ENCODE assay signal across 8 mouse cellular contexts in the genomic region with DNA sequence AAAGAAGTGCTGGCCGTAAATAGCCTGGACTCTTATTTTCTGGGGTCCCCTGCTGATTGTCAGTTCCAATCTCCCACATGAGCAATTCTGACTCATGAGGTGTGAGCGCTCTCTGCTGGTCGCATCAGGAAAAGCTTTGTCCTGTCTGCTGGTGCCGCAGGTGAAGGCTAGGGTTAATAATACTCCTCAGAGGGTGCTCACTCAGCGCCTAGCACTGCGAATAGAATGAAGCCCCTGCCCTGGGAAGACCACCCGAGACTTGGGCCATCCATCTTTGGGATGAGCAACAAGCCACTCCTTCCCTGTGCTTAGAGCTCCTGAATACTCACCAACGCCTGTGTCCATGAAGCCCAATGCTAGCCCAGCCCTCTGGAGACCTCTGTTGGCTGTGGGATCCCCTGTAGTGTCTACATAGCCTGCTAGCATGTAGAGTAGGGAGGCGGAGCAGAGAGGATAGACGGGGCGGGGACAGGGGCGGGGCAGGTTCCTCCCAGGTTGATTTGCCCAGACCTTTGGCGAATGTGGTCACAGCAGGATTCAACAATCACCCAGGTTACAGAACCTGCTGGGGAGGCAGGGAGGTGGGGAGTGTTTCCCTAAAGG. TPM values are rescaled to one million over a fixed set of nuclear protein-coding genes. Genes with fewer than 3 reads are reported as not detected.
A peak's percentile ranks its signal among the peaks of the same experiment; 100 is the strongest.
DNase-seq lines count a peak whose midpoint lies in the region; ATAC-seq and TF ChIP-seq lines count a peak whose summit lies in the region.

No protein-coding gene starts in this region.

- H3K9me3 ChIP-seq in forebrain, embryonic 13.5 days (replicated peaks), result no peaks in the 10 kb centered on the region; the same call in 1 of the 2 replicates
- no peaks in the 10 kb centered on the region for H3K9me3 ChIP-seq in hindbrain, embryonic 11.5 days (ENCODE audit: control insufficient read depth, low read length)

- no peak overlapping the region for H3K4me3 ChIP-seq in gastrocnemius, adult 2 months
- H3K4me3 ChIP-seq in forebrain, embryonic 13.5 days, result no peak overlapping the region
- no peak overlapping the region for H3K4me3 ChIP-seq in hindbrain, embryonic 11.5 days (ENCODE audit: low read depth, low read length)
- no peak overlapping the region for H3K4me3 ChIP-seq in left cerebral cortex, adult 2 months

- DNase-seq in gastrocnemius, adult 2 months, result peak; percentile 74
- DNase-seq in gastrocnemius, postnatal 25 days, result no peak
- peak; percentile 84 for DNase-seq in hindbrain, embryonic 11.5 days (ENCODE audit: low spot score)
- peak; percentile 71 to 79 for DNase-seq in left cerebral cortex, adult 2 months (ENCODE audit: extremely low spot score in 1 of 2, low spot score in 2 of 2)
- peak; percentile 64 to 80 for DNase-seq in spleen, adult 18-20 months

- 5% methylated on average over 13 of the region's 13 CpGs for WGBS in forebrain, embryonic 13.5 days
- WGBS in hindbrain, embryonic 11.5 days, result 4% methylated on average over 13 of the region's 13 CpGs

- TF ChIP-seq CTCF in gastrocnemius, adult 2 months (IDR thresholded peaks at IDR 0.05), result peak; percentile 87
- peak; percentile 79 for TF ChIP-seq CTCF in left cerebral cortex, adult 2 months (IDR thresholded peaks at IDR 0.05)

- H3K27me3 ChIP-seq in forebrain, embryonic 13.5 days, result no peaks in the 10 kb centered on the region
- no peaks in the 10 kb centered on the region for H3K27me3 ChIP-seq in hindbrain, embryonic 11.5 days (ENCODE audit: control insufficient read depth, insufficient read depth, low read length)

- H3K4me2 ChIP-seq in forebrain, embryonic 13.5 days, result no peak overlapping the region
- H3K4me2 ChIP-seq in hindbrain, embryonic 11.5 days (replicated peaks; ENCODE audit: low read depth, low read length), result no peak overlapping the region

- H3K4me1 ChIP-seq in forebrain, embryonic 13.5 days, result peaks cover 6% of the 10 kb centered on the region; the same call in 1 of the 2 replicates
- H3K4me1 ChIP-seq in hindbrain, embryonic 11.5 days (replicated peaks; ENCODE audit: control insufficient read depth, insufficient read depth, low read length), result no peaks in the 10 kb centered on the region

- peak overlapping the region; percentile 20; the same call in 1 of the 2 replicates for H3K27ac ChIP-seq in gastrocnemius, adult 2 months
- H3K27ac ChIP-seq in forebrain, embryonic 13.5 days, result no peak overlapping the region
- no peak overlapping the region for H3K27ac ChIP-seq in hindbrain, embryonic 11.5 days (ENCODE audit: low read depth, low read length)
- H3K27ac ChIP-seq in left cerebral cortex, adult 2 months, result no peak overlapping the region; the same call in 1 of the 2 replicates

- H3K36me3 ChIP-seq in forebrain, embryonic 13.5 days (ENCODE audit: poor library complexity, severe bottlenecking), result peaks cover 55% of the 10 kb centered on the region
- no peaks in the 10 kb centered on the region for H3K36me3 ChIP-seq in hindbrain, embryonic 11.5 days (ENCODE audit: control insufficient read depth, insufficient read depth, low read length)

- intact Hi-C loops in gastrocnemius, adult 2 months (cut with DNase I), result loop anchor here (1.0 to 10.0 kb wide), 4 partner anchors 26 to 211 kb away; partner anchors contain the start of gene Pafah1b1
- intact Hi-C loops in left cerebral cortex, adult 2 months (cut with DNase I), result loop anchor here (1.0 to 5.0 kb wide), 3 partner anchors 27 to 216 kb away; no protein-coding TSS in a partner anchor

- peak; percentile 45; the same call in 1 of the 2 replicates for ATAC-seq in cerebellum, adult (ENCODE audit: insufficient number of reproducible peaks, low FRiP score, low TSS enrichment)
- ATAC-seq in forebrain, embryonic 13.5 days, result peak; percentile 50; the same call in 1 of the 2 replicates
- ATAC-seq in hindbrain, embryonic 11.5 days (ENCODE audit: low FRiP score), result peak; percentile 72
- peak; percentile 87 for ATAC-seq in megakaryocyte progenitor cell, adult 5-6 weeks (replicated peaks; ENCODE audit: poor library complexity)

- no peak overlapping the region for H3K9ac ChIP-seq in forebrain, embryonic 13.5 days
- H3K9ac ChIP-seq in hindbrain, embryonic 11.5 days (ENCODE audit: low read depth, low read length), result no peak overlapping the region

RNA-seq across cellular contexts. Expression of gene Mnt, which starts 17.3 kb away (rescaled TPM):
- total RNA-seq in gastrocnemius, adult 2 months (2021), result 10 to 100 TPM in 1 of 2 experiments, 1 to 10 TPM in 1; 6.1 to 11.6 TPM
- total RNA-seq in gastrocnemius, postnatal 25 days (2021), result 1 to 10 TPM; 5.3 to 5.6 TPM
- polyA plus RNA-seq in forebrain, embryonic 13.5 days (2015; fragmentation: Nextera tagmentation; extraction: Ambion mirVana), result 6.8 and 8.1 TPM in 2 replicates
- 4.8 and 5.0 TPM in 2 replicates for polyA plus RNA-seq in hindbrain, embryonic 11.5 days (2014; fragmentation: Nextera tagmentation; extraction: Ambion mirVana)
- total RNA-seq in left cerebral cortex, adult 2 months (2021), result 10 to 100 TPM; 32.4 to 37.3 TPM
- 13.1 and 15.0 TPM in 2 replicates for total RNA-seq in megakaryocyte progenitor cell, adult 5-6 weeks (2015)
- total RNA-seq in megakaryocyte progenitor cell, adult 5-6 weeks (2017), result 2.7 and 3.2 TPM in 2 replicates

RNA-seq across cellular contexts. Expression of gene Sgsm2, which starts 48.8 kb away (rescaled TPM):
- total RNA-seq in gastrocnemius, adult 2 months (2021), result 1 to 10 TPM; 2.1 TPM
- 1 to 10 TPM; 1.4 to 2.0 TPM for total RNA-seq in gastrocnemius, postnatal 25 days (2021)
- 9.7 and 10.5 TPM in 2 replicates for polyA plus RNA-seq in forebrain, embryonic 13.5 days (2015; fragmentation: Nextera tagmentation; extraction: Ambion mirVana)
- polyA plus RNA-seq in hindbrain, embryonic 11.5 days (2014; fragmentation: Nextera tagmentation; extraction: Ambion mirVana), result 6.3 and 6.8 TPM in 2 replicates
- 10 to 100 TPM; 83.1 to 94.5 TPM for total RNA-seq in left cerebral cortex, adult 2 months (2021)
- 4.1 and 4.5 TPM in 2 replicates for total RNA-seq in megakaryocyte progenitor cell, adult 5-6 weeks (2015)
- total RNA-seq in megakaryocyte progenitor cell, adult 5-6 weeks (2017), result 3.7 and 6.9 TPM in 2 replicates

RNA-seq across cellular contexts. Expression of gene Tsr1, which starts 49.9 kb away (rescaled TPM):
- 10 to 100 TPM; 24.7 to 28.9 TPM for total RNA-seq in gastrocnemius, adult 2 months (2021)
- 10 to 100 TPM; 19.0 to 22.7 TPM for total RNA-seq in gastrocnemius, postnatal 25 days (2021)
- 33.3 and 39.1 TPM in 2 replicates for polyA plus RNA-seq in forebrain, embryonic 13.5 days (2015; fragmentation: Nextera tagmentation; extraction: Ambion mirVana)
- 43.1 and 45.5 TPM in 2 replicates for polyA plus RNA-seq in hindbrain, embryonic 11.5 days (2014; fragmentation: Nextera tagmentation; extraction: Ambion mirVana)
- total RNA-seq in left cerebral cortex, adult 2 months (2021), result 10 to 100 TPM; 28.2 to 34.0 TPM
- 43.2 and 50.0 TPM in 2 replicates for total RNA-seq in megakaryocyte progenitor cell, adult 5-6 weeks (2015)
- 67.8 and 96.1 TPM in 2 replicates for total RNA-seq in megakaryocyte progenitor cell, adult 5-6 weeks (2017)

Comparison
In these comparisons a context has a peak if more than half of its experiments do, and no peak if none do; other contexts are left out.
1. RNA of gene Sgsm2, which starts 48.8 kb away (total RNA-seq): 83.1 to 94.5 TPM in left cerebral cortex, adult 2 months; 3.7 to 6.9 TPM in megakaryocyte progenitor cell, adult 5-6 weeks, 2.1 TPM in gastrocnemius, adult 2 months and 1.4 to 2.0 TPM in gastrocnemius, postnatal 25 days; every median in the first group is over 10 times any median in the second.
2. Peak in every context shown above with its lines, with median percentiles within 50 percentile points of each other: ATAC-seq.